Mouse (Mus musculus) liver, postnatal 0 days (tissue): ENCODE data around the gene Atp2b1.

ENCODE experiments used
- CTCF ChIP-seq: sonication (generic); IDR thresholded peaks from 2 replicates; pipeline ENCODE4 v1.5.1; 2016; ENCODE audit warnings: antibody characterized with exemption, low read depth
- EP300 ChIP-seq: IDR thresholded peaks from 2 replicates; pipeline ENCODE4 v1.6.1; 2016; ENCODE audit warnings: antibody characterized with exemption, low read depth, mild to moderate bottlenecking

DNA sequence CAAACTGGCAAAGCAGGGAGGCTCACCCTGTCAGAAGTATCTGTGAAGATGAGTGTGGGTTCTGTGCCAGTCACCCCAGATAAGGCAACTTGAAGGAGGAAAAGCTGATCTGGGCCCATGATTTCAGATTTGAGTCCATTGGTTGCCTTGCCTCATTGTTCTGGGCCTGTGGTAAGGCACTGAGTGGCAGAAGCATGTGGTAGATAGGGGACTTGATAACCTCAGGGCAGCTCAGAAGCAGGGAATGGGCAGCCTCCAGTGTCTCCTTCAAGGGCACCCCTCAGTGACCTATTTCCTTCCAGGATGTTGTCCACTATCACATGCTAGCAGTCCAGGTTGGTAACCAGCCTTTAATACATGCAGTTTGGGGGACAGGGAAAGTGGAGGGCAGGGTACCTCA, 12.8 kb downstream of the Atp2b1 start:
- TF ChIP-seq CTCF, result no peak
- TF ChIP-seq EP300, result no peak
